Mouse (Mus musculus): ENCODE data around the gene Stam. TPM values are rescaled to one million over a fixed set of nuclear protein-coding genes. Genes with fewer than 3 reads are reported as not detected.
A peak's percentile ranks its signal among the peaks of the same experiment; 100 is the strongest.
"Not testable (repeated sequence)": the region's sequence is repeated elsewhere in the genome, so short reads cannot be mapped to it uniquely, and the experiment has no call there.

The Stam gene
- polyA plus RNA-seq, 1 experiment from 2014 or later: 93.9 TPM

- Histone ChIP-seq H3K27ac (no peak overlapping the region), H3K4me1 (no peaks in the 10 kb centered on the region), H3K27me3 (no peaks in the 10 kb centered on the region), H3K36me3 (no peaks in the 10 kb centered on the region), H3K4me3 (no peak overlapping the region), H3K4me2 (replicated peaks) (no peak overlapping the region), H3K9me3 (replicated peaks) (no peaks in the 10 kb centered on the region), H3K9ac (no peak overlapping the region)
- WGBS: 75% methylated on average over 2 of the region's 2 CpGs
- ATAC-seq (ENCODE audit: low FRiP score): no peak
Measured at GRCm38 (mm10) chr2:14065704-14066650, 7.9 kb upstream of the Stam start.

- Histone ChIP-seq H3K9ac (no peak overlapping the region), H3K4me1 (peaks cover 5% of the 10 kb centered on the region), H3K4me2 (replicated peaks) (no peak overlapping the region), H3K4me3 (no peak overlapping the region), H3K9me3 (replicated peaks) (no peaks in the 10 kb centered on the region), H3K27ac (no peak overlapping the region), H3K27me3 (no peaks in the 10 kb centered on the region), H3K36me3 (no peaks in the 10 kb centered on the region)
- no peak for ATAC-seq (ENCODE audit: low FRiP score)
- 90% methylated on average over 2 of the region's 2 CpGs for WGBS
Measured at GRCm38 (mm10) chr2:14069027-14069426, 4.9 kb upstream of the Stam start.

GRCm38 (mm10) chr2:14070466-14070865 lies 3.4 kb upstream of the Stam start:
- no peak overlapping the region for H3K4me3 ChIP-seq
- no peak overlapping the region for H3K27ac ChIP-seq
- 84% methylated on average over 8 of the region's 8 CpGs for WGBS
- H3K9ac ChIP-seq: no peak overlapping the region
- no peak overlapping the region for H3K4me2 ChIP-seq (replicated peaks)
- ATAC-seq (ENCODE audit: low FRiP score): no peak
- no peaks in the 10 kb centered on the region for H3K36me3 ChIP-seq
- peaks cover 12% of the 10 kb centered on the region for H3K4me1 ChIP-seq
- no peaks in the 10 kb centered on the region for H3K27me3 ChIP-seq
- H3K9me3 ChIP-seq (replicated peaks): no peaks in the 10 kb centered on the region

- no peak for ATAC-seq (ENCODE audit: low FRiP score)
- Histone ChIP-seq H3K4me2 (replicated peaks) (peak overlapping the region; percentile 63), H3K27me3 (no peaks in the 10 kb centered on the region), H3K4me1 (peaks cover 20% of the 10 kb centered on the region), H3K4me3 (peak overlapping the region; percentile 59), H3K9me3 (replicated peaks) (no peaks in the 10 kb centered on the region), H3K9ac (peak overlapping the region; percentile 89), H3K27ac (peak overlapping the region; percentile 94), H3K36me3 (no peaks in the 10 kb centered on the region)
- WGBS: 25% methylated on average over 8 of the region's 8 CpGs
Measured at GRCm38 (mm10) chr2:14073008-14073361, 913 bp upstream of the Stam start.

- Histone ChIP-seq H3K36me3 (no peaks in the 10 kb centered on the region), H3K27ac (peak overlapping the region; percentile 94), H3K4me1 (peaks cover 20% of the 10 kb centered on the region), H3K4me3 (peak overlapping the region; percentile 59), H3K27me3 (no peaks in the 10 kb centered on the region), H3K9ac (peak overlapping the region; percentile 89), H3K4me2 (replicated peaks) (peak overlapping the region; percentile 63), H3K9me3 (replicated peaks) (no peaks in the 10 kb centered on the region)
- peak; percentile 56; the same call in 1 of the 2 replicates for ATAC-seq (ENCODE audit: low FRiP score)
- WGBS: under 1% methylated on average over 38 of the region's 38 CpGs
Measured at GRCm38 (mm10) chr2:14074221-14074901, 463 bp downstream of the Stam start.

DNA sequence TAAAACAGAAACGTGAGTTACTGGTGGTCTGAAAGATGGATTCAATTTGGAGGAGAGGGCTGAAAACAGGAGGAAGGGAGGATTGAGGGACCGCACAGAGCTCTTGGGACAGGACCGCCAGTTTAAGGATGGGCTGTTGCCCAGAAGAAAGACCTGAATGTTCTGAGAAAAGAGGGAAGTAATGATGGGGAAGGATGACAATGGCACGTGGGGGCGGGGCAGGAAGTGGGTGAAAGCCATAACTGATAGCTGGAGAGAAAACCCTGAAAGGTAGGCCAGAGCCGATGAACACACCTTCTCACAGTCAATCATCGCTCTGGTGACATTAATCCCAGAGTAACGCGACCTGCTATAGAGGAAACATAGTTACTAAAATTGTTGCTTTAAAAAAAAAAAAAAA lies 4.6 kb downstream of the Stam start:
- not testable (repeated sequence) for H3K9ac ChIP-seq; ATAC-seq (ENCODE audit: low FRiP score); H3K36me3 ChIP-seq; H3K9me3 ChIP-seq (replicated peaks); H3K4me2 ChIP-seq (replicated peaks); H3K27me3 ChIP-seq; H3K27ac ChIP-seq; H3K4me3 ChIP-seq
- 93% methylated on average over 9 of the region's 9 CpGs for WGBS
- H3K4me1 ChIP-seq: peaks cover 15% of the 10 kb centered on the region

- Histone ChIP-seq H3K4me3 (no peak overlapping the region), H3K9me3 (replicated peaks) (no peaks in the 10 kb centered on the region; the same call in 1 of the 2 replicates), H3K27ac (no peak overlapping the region), H3K36me3 (peaks cover 8% of the 10 kb centered on the region; the same call in 1 of the 2 replicates), H3K4me2 (replicated peaks) (no peak overlapping the region), H3K27me3 (no peaks in the 10 kb centered on the region), H3K9ac (no peak overlapping the region), H3K4me1 (no peaks in the 10 kb centered on the region)
- no peak for ATAC-seq (ENCODE audit: low FRiP score)
Measured at GRCm38 (mm10) chr2:14100533-14100932, 26.6 kb downstream of the Stam start.

GRCm38 (mm10) chr2:14102603-14103002 lies 28.7 kb downstream of the Stam start:
- Histone ChIP-seq H3K4me2 (replicated peaks) (no peak overlapping the region), H3K4me1 (no peaks in the 10 kb centered on the region), H3K9me3 (replicated peaks) (no peaks in the 10 kb centered on the region), H3K27ac (no peak overlapping the region), H3K27me3 (no peaks in the 10 kb centered on the region), H3K36me3 (0 out of 2 replicates have a peak, but pooled peaks cover 3% of the 10 kb centered on the region), H3K4me3 (no peak overlapping the region), H3K9ac (no peak overlapping the region)
- 96% methylated on average over 2 of the region's 2 CpGs for WGBS
- no peak for ATAC-seq (ENCODE audit: low FRiP score)

DNA sequence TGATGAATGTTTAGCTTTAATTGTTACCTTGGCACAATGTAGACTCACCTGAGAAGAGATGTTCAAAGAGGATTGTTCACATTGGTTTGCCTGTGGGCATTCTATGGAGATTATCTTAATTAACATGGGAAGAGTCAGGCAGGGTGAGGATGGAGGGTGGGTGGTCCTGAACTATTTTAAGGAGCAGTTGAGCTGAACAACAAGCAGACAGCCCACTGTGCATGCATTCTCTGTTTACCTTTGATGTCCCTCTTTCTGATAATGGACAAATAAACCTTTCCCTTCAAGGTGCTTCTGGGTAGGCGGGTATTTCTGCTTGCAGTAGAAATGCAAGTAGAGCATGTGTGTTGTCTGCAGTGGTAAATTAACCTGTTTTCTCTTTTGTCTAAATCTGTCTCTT lies 30.0 kb downstream of the Stam start:
- Histone ChIP-seq H3K4me2 (replicated peaks) (no peak overlapping the region), H3K9ac (no peak overlapping the region), H3K27ac (no peak overlapping the region), H3K9me3 (replicated peaks) (no peaks in the 10 kb centered on the region), H3K4me1 (no peaks in the 10 kb centered on the region), H3K4me3 (no peak overlapping the region), H3K36me3 (0 out of 2 replicates have a peak, but pooled peaks cover 3% of the 10 kb centered on the region), H3K27me3 (no peaks in the 10 kb centered on the region)
- 89% methylated on average over 1 of the region's 1 CpGs for WGBS
- ATAC-seq (ENCODE audit: low FRiP score): no peak

DNA sequence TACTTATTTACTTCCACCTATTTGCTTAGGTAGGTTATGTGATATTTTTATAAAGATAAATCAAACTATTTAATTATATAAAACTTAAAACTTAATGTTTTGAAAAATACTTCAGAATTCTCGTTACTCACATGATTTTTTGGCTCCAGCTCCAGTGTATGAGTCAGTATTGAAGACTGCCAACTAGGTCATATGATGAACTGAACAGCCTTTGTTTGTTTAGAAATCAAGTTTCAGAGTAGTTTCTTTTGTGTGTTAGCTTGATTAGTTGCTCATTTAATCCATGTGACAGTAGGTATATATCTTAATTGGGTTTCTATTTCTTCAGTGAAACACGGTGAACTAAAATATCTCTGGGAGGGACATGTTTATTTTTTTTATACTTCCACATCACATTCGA lies 33.8 kb downstream of the Stam start:
- H3K27ac ChIP-seq: no peak overlapping the region
- no peaks in the 10 kb centered on the region for H3K9me3 ChIP-seq (replicated peaks)
- ATAC-seq (ENCODE audit: low FRiP score): no peak
- H3K4me3 ChIP-seq: no peak overlapping the region
- 0 out of 2 replicates have a peak, but pooled peaks cover under 1% of the 10 kb centered on the region for H3K36me3 ChIP-seq
- H3K9ac ChIP-seq: no peak overlapping the region
- no peaks in the 10 kb centered on the region for H3K4me1 ChIP-seq
- 93% methylated on average over 3 of the region's 3 CpGs for WGBS
- no peaks in the 10 kb centered on the region for H3K27me3 ChIP-seq
- H3K4me2 ChIP-seq (replicated peaks): no peak overlapping the region

GRCm38 (mm10) chr2:14126387-14126786 lies 52.5 kb downstream of the Stam start:
- peaks cover 18% of the 10 kb centered on the region for H3K36me3 ChIP-seq
- H3K4me2 ChIP-seq (replicated peaks): no peak overlapping the region
- no peak overlapping the region for H3K27ac ChIP-seq
- H3K27me3 ChIP-seq: no peaks in the 10 kb centered on the region
- no peak overlapping the region for H3K9ac ChIP-seq
- no peak overlapping the region for H3K4me3 ChIP-seq
- ATAC-seq (ENCODE audit: low FRiP score): no peak
- H3K9me3 ChIP-seq (replicated peaks): no peaks in the 10 kb centered on the region
- H3K4me1 ChIP-seq: no peaks in the 10 kb centered on the region
- WGBS: 97% methylated on average over 6 of the region's 6 CpGs

- Histone ChIP-seq H3K27me3 (no peaks in the 10 kb centered on the region), H3K36me3 (peaks cover 26% of the 10 kb centered on the region), H3K9me3 (replicated peaks) (no peaks in the 10 kb centered on the region), H3K4me3 (no peak overlapping the region), H3K4me2 (replicated peaks) (no peak overlapping the region), H3K27ac (no peak overlapping the region), H3K4me1 (no peaks in the 10 kb centered on the region), H3K9ac (no peak overlapping the region)
- WGBS: 63% methylated on average over 3 of the region's 3 CpGs
- no peak for ATAC-seq (ENCODE audit: low FRiP score)
Measured at GRCm38 (mm10) chr2:14127629-14128028, 53.7 kb downstream of the Stam start.
